Mouse (Mus musculus): ENCODE data around the gene Rgcc.

The Rgcc gene

GRCm38 (mm10) chr14:79278927-79279326 is 22.5 kb downstream of the Rgcc start:
- no peak for DNase-seq (ENCODE audit: low read depth, low spot score)

- DNase-seq (ENCODE audit: low read depth, low spot score): no peak
Measured at GRCm38 (mm10) chr14:79277922-79278321, 23.5 kb downstream of the Rgcc start.

- DNase-seq (ENCODE audit: low read depth, low spot score): no peak
Measured at GRCm38 (mm10) chr14:79275870-79276395, 25.5 kb downstream of the Rgcc start.

GRCm38 (mm10) chr14:79275441-79275840 is 26.0 kb downstream of the Rgcc start:
- DNase-seq (ENCODE audit: low read depth, low spot score): no peak

GRCm38 (mm10) chr14:79273697-79274477 is 27.6 kb downstream of the Rgcc start:
- DNase-seq (ENCODE audit: low read depth, low spot score): no peak

- no peak for DNase-seq (ENCODE audit: low read depth, low spot score)
Measured at GRCm38 (mm10) chr14:79272991-79273390, 28.5 kb downstream of the Rgcc start.

- no peak for DNase-seq (ENCODE audit: low read depth, low spot score)
Measured at GRCm38 (mm10) chr14:79272188-79272694, 29.2 kb downstream of the Rgcc start.

- DNase-seq (ENCODE audit: low read depth, low spot score): no peak
Measured at GRCm38 (mm10) chr14:79269551-79269950, 31.9 kb downstream of the Rgcc start.

- no peak for DNase-seq (ENCODE audit: low read depth, low spot score)
Measured at GRCm38 (mm10) chr14:79267878-79268277, 33.6 kb downstream of the Rgcc start.

GRCm38 (mm10) chr14:79267382-79267781 is 34.1 kb downstream of the Rgcc start:
- DNase-seq (ENCODE audit: low read depth, low spot score): no peak

- DNase-seq (ENCODE audit: low read depth, low spot score): no peak
Measured at GRCm38 (mm10) chr14:79266408-79266807, 35.0 kb downstream of the Rgcc start.

- no peak for DNase-seq (ENCODE audit: low read depth, low spot score)
Measured at GRCm38 (mm10) chr14:79265738-79266137, 35.7 kb downstream of the Rgcc start.

- no peak for DNase-seq (ENCODE audit: low read depth, low spot score)
Measured at GRCm38 (mm10) chr14:79263321-79263720, 38.1 kb downstream of the Rgcc start.

- no peak for DNase-seq (ENCODE audit: low read depth, low spot score)
Measured at GRCm38 (mm10) chr14:79262677-79263076, 38.8 kb downstream of the Rgcc start.

- DNase-seq (ENCODE audit: low read depth, low spot score): no peak
Measured at GRCm38 (mm10) chr14:79259062-79259779, 42.2 kb downstream of the Rgcc start.

- DNase-seq (ENCODE audit: low read depth, low spot score): no peak
Measured at GRCm38 (mm10) chr14:79256656-79257055, 44.8 kb downstream of the Rgcc start.

- no peak for DNase-seq (ENCODE audit: low read depth, low spot score)
Measured at GRCm38 (mm10) chr14:79255786-79256185, 45.7 kb downstream of the Rgcc start.

- DNase-seq (ENCODE audit: low read depth, low spot score): no peak
Measured at GRCm38 (mm10) chr14:79251727-79252285, 49.6 kb downstream of the Rgcc start.

GRCm38 (mm10) chr14:79244571-79244970 is 56.9 kb downstream of the Rgcc start:
- no peak for DNase-seq (ENCODE audit: low read depth, low spot score)

GRCm38 (mm10) chr14:79243038-79243883 is 58.2 kb downstream of the Rgcc start:
- DNase-seq (ENCODE audit: low read depth, low spot score): no peak

- no peak for DNase-seq (ENCODE audit: low read depth, low spot score)
Measured at GRCm38 (mm10) chr14:79242386-79242720, 59.1 kb downstream of the Rgcc start.

Measured in retina, adult 2 months (tissue).